Mouse (Mus musculus): ENCODE results near the gene Klc4.
A peak's percentile ranks its signal among the peaks of the same experiment; 100 is the strongest.

Klc4 gene

GRCm38 (mm10) chr17:46651755-46652547, 6.1 kb upstream of the Klc4 start:
- no peak for DNase-seq

DNA sequence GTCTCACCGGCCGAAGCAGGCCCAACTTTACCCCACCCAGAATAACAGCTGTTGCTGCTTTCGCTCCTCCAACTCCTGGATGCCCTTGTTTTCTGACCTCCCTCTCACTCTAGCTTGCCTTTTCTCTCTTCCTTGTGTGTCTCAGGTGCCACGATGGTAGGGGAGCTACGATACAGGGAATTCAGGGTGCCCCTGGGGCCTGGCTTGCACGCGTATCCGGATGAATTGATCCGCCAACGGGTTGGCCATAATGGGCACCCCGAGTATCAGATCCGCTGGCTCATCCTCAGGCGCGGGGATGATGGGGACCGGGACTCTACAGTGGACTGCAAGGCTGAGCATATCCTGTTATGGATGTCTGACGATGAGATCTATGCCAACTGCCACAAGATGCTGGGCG, 5.5 kb upstream of the Klc4 start:
- DNase-seq, result no peak

DNA sequence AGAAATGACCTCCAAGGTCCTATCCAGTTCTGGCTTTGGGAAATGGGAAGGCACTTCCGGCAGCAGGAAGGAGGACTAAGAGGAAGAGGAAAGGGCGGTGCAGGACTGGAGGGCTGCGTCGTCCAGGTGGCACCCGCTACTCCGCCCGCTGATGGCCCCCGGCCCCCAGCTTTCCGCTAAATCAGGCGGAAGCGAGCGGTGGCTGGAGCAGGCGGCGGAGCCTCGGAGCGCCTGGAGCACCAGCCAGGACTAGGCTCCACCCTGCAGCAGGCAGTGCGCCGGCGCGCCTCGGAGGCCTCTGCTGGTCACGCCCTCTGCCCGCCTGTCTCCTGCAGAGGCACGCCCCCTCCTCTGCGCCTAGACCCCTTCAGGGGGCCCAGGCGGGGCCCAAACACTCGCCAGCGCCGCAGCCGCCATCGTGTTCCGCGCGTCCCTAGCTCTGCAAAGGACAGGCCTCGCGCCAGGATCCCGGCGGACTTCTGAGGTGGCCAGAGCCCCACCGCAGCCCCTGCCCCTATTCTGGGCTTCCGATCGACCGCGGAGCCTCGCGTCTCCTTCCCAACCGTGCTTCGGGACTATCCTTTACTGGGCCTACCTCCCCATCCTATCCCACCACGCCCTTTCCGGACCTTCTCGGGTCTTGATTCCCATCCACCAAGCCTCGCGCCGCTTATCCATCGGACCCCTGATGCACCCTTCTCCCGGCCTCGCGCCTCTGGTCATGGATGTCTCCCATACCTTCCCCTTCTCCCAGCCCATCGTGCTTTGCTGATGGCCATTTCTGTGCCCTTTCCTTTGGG, 4.6 kb upstream of the Klc4 start, which contains the start of gene Cul7:
Cul7 (plus strand) TSS at position 106 of the 800 bp plus-strand sequence.
- DNase-seq, result peak; percentile 92

DNA sequence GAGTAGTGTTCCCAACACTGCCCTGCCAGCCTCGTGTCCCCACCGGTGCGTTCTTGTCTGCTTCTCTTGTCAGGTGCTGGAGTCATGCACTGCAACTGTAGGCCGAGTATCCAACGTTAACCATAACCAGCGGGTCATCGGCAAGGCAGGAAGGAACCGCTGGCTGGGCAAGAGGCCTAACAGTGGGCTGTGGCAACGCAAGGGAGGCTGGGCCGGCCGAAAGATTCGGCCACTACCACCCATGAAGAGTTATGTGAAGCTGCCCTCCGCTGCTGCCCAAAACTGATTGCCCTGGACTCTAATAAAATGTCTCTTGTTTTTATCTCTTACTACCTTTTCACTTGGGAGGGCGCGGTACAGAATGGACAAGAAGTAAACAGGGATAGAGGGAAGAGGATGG, 4.0 kb upstream of the Klc4 start:
- DNase-seq, result peak; percentile 34

DNA sequence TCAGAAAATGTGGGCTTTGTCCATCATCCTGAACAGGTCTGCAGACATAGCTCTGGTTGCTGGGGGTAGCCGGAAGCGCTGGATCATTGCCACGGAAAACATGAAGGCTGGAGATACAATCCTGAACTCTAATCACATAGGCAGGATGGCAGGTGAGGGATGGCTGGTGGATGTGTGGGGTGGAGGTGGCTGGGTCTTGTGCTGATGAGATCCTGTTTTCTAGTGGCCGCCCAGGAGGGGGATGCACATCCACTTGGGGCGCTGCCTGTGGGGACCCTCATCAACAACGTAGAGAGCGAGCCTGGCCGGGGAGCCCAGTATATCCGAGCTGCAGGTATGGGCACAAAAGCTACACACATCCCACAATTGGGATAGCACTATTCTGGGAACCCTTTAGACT, 2.6 kb upstream of the Klc4 start:
- no peak for DNase-seq

GRCm38 (mm10) chr17:46647279-46647678, 1.5 kb upstream of the Klc4 start:
- no peak for DNase-seq

GRCm38 (mm10) chr17:46646322-46646662, 470 bp upstream of the Klc4 start:
- DNase-seq, result no peak

GRCm38 (mm10) chr17:46644916-46645475, 826 bp downstream of the Klc4 start:
- DNase-seq, result peak; percentile 80

- no peak for DNase-seq
Measured at GRCm38 (mm10) chr17:46644152-46644805, 1.5 kb downstream of the Klc4 start.

GRCm38 (mm10) chr17:46642060-46642459, 3.8 kb downstream of the Klc4 start:
- DNase-seq, result no peak

GRCm38 (mm10) chr17:46639929-46640328, 5.9 kb downstream of the Klc4 start:
- no peak for DNase-seq

GRCm38 (mm10) chr17:46636831-46637523, 8.8 kb downstream of the Klc4 start:
- peak; percentile 83 for DNase-seq

DNA sequence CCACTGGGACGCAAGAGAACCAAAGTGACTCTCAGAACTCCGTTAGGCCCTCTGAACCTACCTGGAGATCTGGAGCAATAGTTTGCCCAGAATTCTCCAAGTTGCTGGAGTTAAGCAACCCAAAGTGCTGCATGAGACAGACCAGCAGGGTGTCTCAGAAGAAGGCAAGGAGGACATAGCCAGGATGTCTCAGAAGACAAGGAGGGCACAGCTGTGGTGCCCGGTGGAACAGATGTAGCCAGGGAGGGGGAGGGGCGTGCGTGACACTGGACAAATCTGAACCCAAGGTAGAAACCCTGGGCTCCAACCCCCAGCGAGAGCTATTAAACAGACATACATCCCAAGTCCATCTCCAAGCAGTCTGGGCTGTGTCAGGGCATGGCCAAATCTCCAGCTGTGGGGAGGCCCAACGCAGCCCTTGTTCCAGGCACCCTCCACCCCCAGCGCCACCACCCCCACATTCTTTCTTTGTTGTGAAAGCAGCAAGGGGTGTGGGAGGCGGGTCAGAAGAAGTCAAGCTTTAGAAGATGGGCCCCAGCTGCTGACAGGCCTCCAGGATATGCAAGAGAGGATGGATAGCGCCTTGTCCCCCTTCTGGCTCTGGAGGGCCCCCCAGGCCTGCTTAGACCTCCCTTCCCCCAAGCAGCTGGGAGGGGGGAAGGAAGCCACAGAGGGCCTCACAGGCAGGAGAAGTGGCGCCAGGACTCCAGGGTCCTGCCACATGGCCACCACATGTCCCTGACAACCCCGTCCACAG, 16.0 kb downstream of the Klc4 start:
- peak; percentile 73 for DNase-seq

DNA sequence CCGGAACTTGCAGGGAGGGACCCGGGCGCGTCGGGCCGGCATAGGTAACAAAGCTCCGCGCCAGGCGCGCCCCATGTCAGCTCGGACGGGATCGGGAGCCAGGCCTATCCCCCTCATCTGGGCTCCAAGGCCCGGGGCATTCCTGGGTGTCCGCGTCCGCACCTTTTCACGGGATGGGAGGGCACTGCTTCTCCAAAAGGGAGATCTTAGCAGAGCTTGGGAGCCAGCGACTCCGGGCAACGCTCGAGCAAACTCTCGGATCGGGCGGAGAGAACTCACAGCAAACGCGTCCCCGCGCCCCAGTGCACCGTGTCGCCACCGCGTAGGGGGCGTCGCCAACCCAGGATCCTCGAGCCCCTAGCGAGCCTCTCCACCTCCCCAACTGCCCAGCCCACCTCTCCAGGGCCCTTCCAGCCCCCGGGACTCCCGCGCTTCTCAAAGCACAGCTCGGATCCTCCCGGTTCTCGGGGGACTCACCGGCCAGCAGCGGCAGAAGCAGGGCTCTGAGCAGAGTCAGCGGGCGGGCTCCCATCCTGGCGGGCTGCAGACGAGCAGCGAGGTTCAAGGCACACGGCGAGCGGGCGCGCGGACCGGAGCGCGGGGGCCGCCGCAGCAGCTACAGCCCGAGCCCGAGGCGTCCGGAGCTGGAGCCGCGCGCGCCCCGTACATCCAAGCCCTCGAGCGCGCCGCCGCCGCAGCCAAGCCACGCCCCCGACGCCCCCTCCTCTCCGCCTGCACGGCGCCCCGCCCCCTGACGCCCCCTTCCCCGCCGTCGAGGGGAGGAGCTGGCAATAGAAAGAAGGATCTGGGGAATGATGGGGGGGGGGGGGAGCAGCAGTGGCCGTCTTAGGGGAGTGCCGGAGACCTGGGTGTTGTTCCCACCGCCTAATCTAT, 16.8 kb downstream of the Klc4 start, which contains the start of gene Ptk7:
Ptk7 (minus strand) TSS at position 714 of the 894 bp plus-strand sequence.
- peak; percentile 80 for DNase-seq

DNA sequence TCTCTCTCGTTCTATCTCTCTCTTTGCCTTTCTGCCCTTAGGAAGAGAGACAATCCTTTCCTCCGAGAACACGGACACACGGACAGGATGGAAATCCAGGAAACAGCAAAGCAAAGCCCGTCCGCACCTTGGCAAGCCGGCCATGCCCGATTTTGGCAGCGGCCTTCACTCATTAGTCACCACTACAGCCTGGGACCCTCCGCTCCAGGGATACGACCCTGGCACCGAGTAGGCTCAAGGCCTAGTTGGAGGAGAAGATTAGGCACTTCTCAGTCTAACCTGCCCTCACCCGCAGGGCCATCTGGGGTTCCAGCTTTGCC, 17.4 kb downstream of the Klc4 start:
- no peak for DNase-seq

GRCm38 (mm10) chr17:46627409-46627808, 18.4 kb downstream of the Klc4 start:
- no peak for DNase-seq

- no peak for DNase-seq
Measured at GRCm38 (mm10) chr17:46624598-46624997, 21.2 kb downstream of the Klc4 start.

DNA sequence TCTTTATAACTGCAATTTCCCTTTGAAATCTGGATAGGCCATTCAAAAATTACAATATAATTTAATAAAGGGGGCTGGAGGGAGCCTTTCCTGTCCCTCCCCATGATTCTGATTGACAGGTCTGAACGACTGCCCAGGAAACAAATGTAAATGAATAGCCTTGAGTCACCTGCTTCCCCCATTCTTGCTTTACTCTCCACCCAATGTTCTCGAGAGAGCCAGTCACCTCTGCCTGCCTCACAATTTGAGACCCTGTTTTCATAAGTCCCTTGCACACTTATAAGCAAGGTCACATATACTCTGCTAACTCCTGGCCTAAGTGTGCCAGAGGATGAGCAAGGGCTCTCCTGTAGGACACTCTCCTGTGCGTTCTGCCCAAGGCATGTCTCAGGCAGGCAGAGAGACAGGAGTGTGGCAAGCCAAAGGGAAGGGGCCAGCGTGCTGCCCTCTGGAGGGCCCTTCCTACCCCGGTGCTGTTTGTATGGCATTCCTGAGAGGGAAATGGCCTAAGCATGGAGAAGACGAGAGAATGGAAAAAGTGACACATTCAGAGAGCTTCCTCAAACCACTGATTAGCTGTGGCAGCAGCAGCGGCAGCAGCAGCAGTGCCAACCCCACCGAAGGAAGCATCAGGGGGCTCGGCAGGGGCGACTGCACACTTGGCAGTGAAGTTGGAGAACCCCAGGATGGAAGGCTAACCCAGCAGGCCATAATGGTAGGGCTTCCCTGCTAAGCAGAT, 21.8 kb downstream of the Klc4 start:
- DNase-seq, result peak; percentile 43

- no peak for DNase-seq
Measured at GRCm38 (mm10) chr17:46622269-46622668, 23.6 kb downstream of the Klc4 start.

GRCm38 (mm10) chr17:46621324-46621723, 24.5 kb downstream of the Klc4 start:
- peak; percentile 74 for DNase-seq

Measured in lung, postnatal 14 days (tissue).